Mouse (Mus musculus) thymus, adult 2 months (tissue): ENCODE results near the gene Rasa2.

Source experiments
- CTCF ChIP-seq: fragments of 200-500 bp; IDR thresholded peaks from 2 replicates; pipeline ENCODE4 v1.5.1; 2012; ENCODE audit warnings: mild to moderate bottlenecking, control low read depth, low read length, moderate library complexity, borderline replicate concordance; ENCODE audit not compliant: control insufficient read depth, poor library complexity, insufficient read depth; ENCODE audit errors: extremely low read depth
- POLR2A ChIP-seq: fragments of 200-500 bp; IDR thresholded peaks from 2 replicates; pipeline ENCODE4 v1.6.1; 2012; ENCODE audit warnings: mild to moderate bottlenecking, low read length, control low read depth, moderate library complexity; ENCODE audit not compliant: control insufficient read depth, poor library complexity, insufficient read depth; ENCODE audit errors: extremely low read depth

GRCm38 (mm10) chr9:96559148-96559547 is 72.3 kb downstream of the Rasa2 start:
- TF ChIP-seq POLR2A, result no peak
- TF ChIP-seq CTCF, result no peak
